Mouse (Mus musculus): ENCODE results near the gene Hoxd4.

Hoxd4 gene

DNA sequence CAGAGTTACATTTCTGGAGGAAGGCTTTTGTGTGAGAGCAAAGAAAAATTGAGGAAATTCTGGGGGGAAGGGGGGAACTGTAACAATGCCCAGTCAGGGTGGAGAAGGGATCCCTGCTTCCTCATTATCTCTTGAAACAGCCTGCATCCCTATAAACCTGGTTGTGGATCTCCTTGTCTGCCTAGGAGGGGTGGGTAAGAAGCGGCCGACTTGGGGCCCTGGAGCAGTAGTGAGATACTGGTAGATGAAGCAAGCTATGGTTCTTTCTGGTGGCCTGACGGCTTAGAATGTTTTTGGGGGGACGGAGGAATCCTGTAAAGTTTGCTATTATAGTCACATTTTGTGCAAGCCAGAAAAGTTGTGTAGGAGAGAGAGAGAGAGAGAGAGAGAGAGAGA is 18.3 kb upstream of the Hoxd4 start:
- DNase-seq: no peak

DNA sequence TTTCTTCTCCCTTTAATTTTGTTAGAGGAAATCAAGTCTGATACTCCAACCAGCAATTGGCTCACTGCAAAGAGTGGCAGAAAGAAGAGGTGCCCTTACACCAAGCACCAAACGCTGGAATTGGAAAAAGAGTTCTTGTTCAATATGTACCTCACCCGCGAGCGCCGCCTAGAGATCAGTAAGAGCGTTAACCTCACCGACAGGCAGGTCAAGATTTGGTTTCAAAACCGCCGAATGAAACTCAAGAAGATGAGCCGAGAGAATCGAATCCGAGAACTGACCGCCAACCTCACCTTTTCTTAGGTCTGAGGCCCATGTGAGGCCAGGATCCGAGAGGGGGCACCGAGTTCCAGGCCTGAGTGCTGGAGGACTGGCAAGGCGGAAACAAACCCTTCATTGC is 17.7 kb upstream of the Hoxd4 start:
- DNase-seq: peak; percentile 84

DNA sequence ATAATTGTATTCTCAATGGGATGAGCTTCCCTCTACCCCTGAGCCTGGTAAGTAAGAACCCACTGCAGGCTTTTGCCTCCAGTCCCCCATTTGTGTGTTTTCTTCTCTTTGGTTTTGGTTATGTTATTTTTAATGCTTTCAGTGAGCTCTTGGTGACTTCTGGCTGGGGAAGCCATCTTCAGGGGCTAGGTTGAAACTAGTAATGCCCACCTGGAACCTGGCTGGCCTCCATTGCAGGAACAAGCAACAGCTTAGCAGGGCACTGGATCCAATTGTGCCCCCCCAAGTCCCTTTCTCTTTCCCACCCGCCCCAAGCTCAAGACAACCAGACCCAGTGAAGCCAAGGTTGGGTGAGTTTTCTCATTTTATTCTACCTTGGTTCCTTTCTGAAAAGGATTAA is 16.3 kb upstream of the Hoxd4 start:
- DNase-seq: no peak

GRCm38 (mm10) chr2:74695813-74696430 is 15.8 kb upstream of the Hoxd4 start:
- DNase-seq: no peak

- peak; percentile 72 for DNase-seq
Measured at GRCm38 (mm10) chr2:74696442-74697335, 15.0 kb upstream of the Hoxd4 start.

GRCm38 (mm10) chr2:74697567-74698121 is 14.1 kb upstream of the Hoxd4 start, which contains the start of gene Hoxd9:
Gene Hoxd9, plus strand, starts transcription at chr2:74697727.
- peak; percentile 88 for DNase-seq

GRCm38 (mm10) chr2:74698201-74699052 is 13.3 kb upstream of the Hoxd4 start:
- peak; percentile 73 for DNase-seq

DNA sequence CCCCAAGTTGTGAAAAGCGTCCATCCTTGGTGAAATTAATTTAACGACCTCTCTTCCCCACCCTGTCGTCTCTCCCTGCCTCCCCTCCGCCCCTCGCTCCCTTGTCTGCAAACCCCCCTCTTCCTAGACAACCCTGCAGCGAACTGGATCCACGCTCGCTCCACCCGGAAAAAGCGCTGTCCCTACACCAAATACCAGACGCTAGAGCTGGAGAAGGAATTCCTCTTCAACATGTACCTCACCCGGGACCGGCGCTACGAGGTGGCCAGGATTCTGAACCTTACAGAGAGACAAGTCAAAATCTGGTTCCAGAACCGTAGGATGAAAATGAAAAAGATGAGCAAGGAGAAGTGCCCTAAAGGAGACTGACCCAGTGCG is 12.7 kb upstream of the Hoxd4 start:
- DNase-seq: peak; percentile 63

GRCm38 (mm10) chr2:74699664-74700545 is 11.8 kb upstream of the Hoxd4 start:
- peak; percentile 64 for DNase-seq

- peak; percentile 76 for DNase-seq
Measured at GRCm38 (mm10) chr2:74700546-74701112, 11.1 kb upstream of the Hoxd4 start.

- peak; percentile 94 for DNase-seq
Measured at GRCm38 (mm10) chr2:74701949-74702819, 9.5 kb upstream of the Hoxd4 start.

DNA sequence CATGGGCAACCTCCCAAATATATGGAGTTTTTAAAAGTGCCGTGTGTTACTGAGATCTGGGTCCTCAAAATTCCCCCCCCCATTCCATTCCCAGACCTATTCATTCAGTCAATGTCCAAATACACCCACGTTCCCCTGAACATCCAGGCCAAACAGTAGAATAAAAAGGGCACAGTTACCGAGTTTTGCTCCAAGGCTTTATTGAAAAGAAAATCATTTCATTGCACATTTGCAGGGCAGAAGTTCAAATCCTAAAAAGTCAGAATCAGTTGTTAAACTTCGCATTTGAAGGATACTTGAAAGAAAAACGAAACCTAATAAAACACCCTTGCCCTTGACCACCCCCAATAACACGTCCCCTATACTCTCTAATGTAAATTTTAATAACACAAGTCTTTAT is 8.9 kb upstream of the Hoxd4 start:
- DNase-seq: no peak

GRCm38 (mm10) chr2:74703317-74703716 is 8.4 kb upstream of the Hoxd4 start:
- no peak for DNase-seq

- DNase-seq: peak; percentile 83
Measured at GRCm38 (mm10) chr2:74703720-74704392, 7.9 kb upstream of the Hoxd4 start.

- DNase-seq: peak; percentile 95
Measured at GRCm38 (mm10) chr2:74704393-74704998, 7.2 kb upstream of the Hoxd4 start, which contains the start of gene Hoxd8. Gene Hoxd8, plus strand, starts transcription at chr2:74704615.

DNA sequence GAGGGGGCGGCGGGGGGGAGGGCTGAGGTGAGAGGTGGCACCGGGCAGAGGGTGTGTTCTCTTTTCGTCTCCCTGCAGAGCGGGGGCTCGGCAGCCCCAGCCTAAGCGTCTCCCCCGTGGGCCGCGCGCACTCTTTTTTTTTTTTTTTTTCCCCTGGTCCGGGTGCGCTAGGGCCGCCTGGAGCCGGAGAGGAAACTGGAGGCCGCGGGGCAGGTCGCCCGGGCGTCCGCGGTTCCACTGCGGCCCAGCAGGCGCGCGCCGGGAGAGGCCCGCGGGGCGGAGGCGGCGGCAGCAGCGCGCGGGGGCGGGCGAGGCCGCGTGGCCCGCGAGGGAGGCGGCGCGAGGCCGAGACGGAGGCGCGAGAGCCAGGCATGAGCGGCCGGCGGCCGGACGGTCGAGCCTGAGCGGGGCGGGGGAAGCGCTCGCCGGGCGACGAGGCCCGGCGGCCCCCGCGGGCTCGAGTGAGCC is 6.7 kb upstream of the Hoxd4 start:
- DNase-seq: peak; percentile 76

- DNase-seq: peak; percentile 84
Measured at GRCm38 (mm10) chr2:74705467-74706089, 6.2 kb upstream of the Hoxd4 start.

DNA sequence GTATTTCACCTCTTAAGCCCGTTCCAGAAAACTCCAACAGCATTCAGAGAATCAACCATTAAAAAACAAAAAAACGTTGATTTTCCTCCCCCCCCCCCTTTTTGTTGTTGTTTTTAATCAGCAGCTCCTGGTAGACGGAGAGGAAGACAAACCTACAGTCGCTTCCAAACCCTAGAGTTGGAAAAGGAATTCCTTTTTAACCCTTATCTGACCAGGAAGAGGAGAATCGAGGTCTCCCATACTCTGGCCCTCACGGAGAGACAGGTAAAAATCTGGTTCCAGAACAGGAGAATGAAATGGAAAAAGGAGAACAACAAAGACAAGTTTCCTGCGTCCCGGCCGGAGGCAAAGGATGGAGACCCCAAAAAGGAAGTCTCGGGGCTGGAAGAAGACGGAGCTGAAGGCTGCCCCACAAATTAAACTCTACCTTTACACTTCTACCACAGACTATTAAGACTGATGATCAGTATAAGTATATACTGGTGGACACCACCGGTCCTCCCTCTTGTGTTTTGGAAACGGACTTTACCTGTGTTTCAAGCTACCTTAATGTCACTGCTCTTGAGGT is 5.3 kb upstream of the Hoxd4 start:
- peak; percentile 31 for DNase-seq

All from kidney, postnatal 10 days (tissue).